Mouse (Mus musculus): Measurements from ENCODE around the gene Shc3. TPM values are rescaled to one million over a fixed set of nuclear protein-coding genes. Genes with fewer than 3 reads are reported as not detected.

Shc3 gene
- total RNA-seq, 2 experiments from 2014 or later = not detected

GRCm38 (mm10) chr13:51392256-51392655 lies 177.0 kb downstream of the Shc3 start:
- ATAC-seq (replicated peaks; ENCODE audit: poor library complexity, severe bottlenecking) = 0 out of 2 replicates have a peak, but pooled peaks have one; percentile 18

- no peak for ATAC-seq (replicated peaks; ENCODE audit: poor library complexity, severe bottlenecking)
These were observed 177.8 kb downstream of the Shc3 start for GRCm38 (mm10) chr13:51391359-51391916.

GRCm38 (mm10) chr13:51390398-51390797 lies 178.8 kb downstream of the Shc3 start:
- ATAC-seq (replicated peaks; ENCODE audit: poor library complexity, severe bottlenecking) = no peak

GRCm38 (mm10) chr13:51387908-51388307 lies 181.3 kb downstream of the Shc3 start:
- ATAC-seq (replicated peaks; ENCODE audit: poor library complexity, severe bottlenecking) = no peak; the same call in 1 of the 2 replicates

- no peak for ATAC-seq (replicated peaks; ENCODE audit: poor library complexity, severe bottlenecking)
These were observed 184.3 kb downstream of the Shc3 start for GRCm38 (mm10) chr13:51384899-51385298.

- ATAC-seq (replicated peaks; ENCODE audit: poor library complexity, severe bottlenecking) = peak; percentile 98
These were observed 187.7 kb downstream of the Shc3 start for GRCm38 (mm10) chr13:51381498-51381897.

Other genes starting within 250 kb of the Shc3 start
- 16.4 and 18.7 TPM in 2 replicates for gene S1pr3, start 160.8 kb downstream of the Shc3 start, total RNA-seq (2014; fragmentation: Nextera tagmentation)
- gene S1pr3, start 160.8 kb downstream of the Shc3 start, total RNA-seq (2017) = 8.9 and 9.8 TPM in 2 replicates
- gene Cks2, start 75.8 kb upstream of the Shc3 start, total RNA-seq (2014; fragmentation: Nextera tagmentation) = 271 and 351 TPM in 2 replicates
- gene Cks2, start 75.8 kb upstream of the Shc3 start, total RNA-seq (2017) = 247 and 266 TPM in 2 replicates
- gene Secisbp2, start 82.3 kb upstream of the Shc3 start, total RNA-seq (2014; fragmentation: Nextera tagmentation) = 19.6 and 30.8 TPM in 2 replicates
- gene Secisbp2, start 82.3 kb upstream of the Shc3 start, total RNA-seq (2017) = 24.7 and 26.2 TPM in 2 replicates
- gene Sema4d, start 224.3 kb upstream of the Shc3 start, total RNA-seq (2014; fragmentation: Nextera tagmentation) = 31.5 and 32.8 TPM in 2 replicates
- gene Sema4d, start 224.3 kb upstream of the Shc3 start, total RNA-seq (2017) = 8.3 and 9.9 TPM in 2 replicates